Mouse (Mus musculus) embryonic facial prominence, embryonic 15.5 days (tissue): ENCODE data around the gene Sgms1. TPM values are rescaled to one million over a fixed set of nuclear protein-coding genes. Genes with fewer than 3 reads are reported as not detected.

Experiments used
- ATAC-seq: fragments of 200-750 bp; cut with Nextera tagmentation; 2 replicates; pipeline ENCODE4 v1.8.0; 2017; ENCODE audit warnings: low read depth, moderate TSS enrichment; ENCODE audit not compliant: insufficient number of reproducible peaks, low FRiP score, low TSS enrichment
- H3K27ac ChIP-seq: fragments of 300-500 bp; sonication (generic); replicated peaks from 2 replicates; pipeline ENCODE4 v1.5.1; 2015; ENCODE audit warnings: mild to moderate bottlenecking, inconsistent platforms
- H3K27me3 ChIP-seq: fragments of 300-500 bp; sonication (generic); 2 replicates; pipeline ENCODE4 v1.6.1; 2015; ENCODE audit warnings: inconsistent platforms
- H3K36me3 ChIP-seq: fragments of 300-500 bp; sonication (generic); 2 replicates; pipeline ENCODE4 v1.6.1; 2015; ENCODE audit warnings: mild to moderate bottlenecking, inconsistent platforms
- H3K4me1 ChIP-seq: fragments of 300-500 bp; sonication (generic); 2 replicates; pipeline ENCODE4 v1.6.1; 2015; ENCODE audit warnings: inconsistent platforms
- H3K4me2 ChIP-seq: fragments of 300-500 bp; sonication (generic); replicated peaks from 2 replicates; pipeline ENCODE4 v1.6.1; 2015; ENCODE audit warnings: mild to moderate bottlenecking, inconsistent platforms
- H3K4me3 ChIP-seq: fragments of 300-500 bp; sonication (generic); replicated peaks from 2 replicates; pipeline ENCODE4 v1.5.1; 2015; ENCODE audit warnings: mild to moderate bottlenecking, inconsistent platforms
- H3K9ac ChIP-seq: fragments of 300-500 bp; sonication (generic); 2 replicates; pipeline ENCODE4 v1.6.1; 2015; ENCODE audit warnings: inconsistent platforms
- H3K9me3 ChIP-seq: fragments of 300-500 bp; sonication (generic); replicated peaks from 2 replicates; pipeline ENCODE4 v1.6.1; 2016; ENCODE audit warnings: inconsistent platforms
- WGBS: fragments of 180-500 bp; shearing (Covaris S2); methylation state at CpG from one replicate; pipeline ENCODE4 v1.1.7; 2015; 5-methylcytosine and 5-hydroxymethylcytosine counted together
- polyA plus RNA-seq: library from polyadenylated mRNA; unstranded; fragments of >200 nt; fragmentation: Nextera tagmentation; extraction: Ambion mirVana; gene quantifications from 2 replicates; pipeline ENCODE4 v1.2.1, GENCODE M21; 2015

Gene Sgms1
- polyA plus RNA-seq, 1 experiment from 2014 or later = 38.8 TPM

GRCm38 (mm10) chr19:32333544-32333943, 56.0 kb downstream of the Sgms1 start:
- Histone ChIP-seq H3K27me3 (no peaks in the 10 kb centered on the region), H3K4me3 (no peak overlapping the region), H3K9ac (no peak overlapping the region), H3K27ac (no peak overlapping the region), H3K9me3 (no peaks in the 10 kb centered on the region), H3K4me2 (no peak overlapping the region), H3K4me1 (peaks cover 9% of the 10 kb centered on the region; the same call in 1 of the 2 replicates), H3K36me3 (no peaks in the 10 kb centered on the region)
- WGBS = 81% methylated on average over 4 of the region's 4 CpGs
- ATAC-seq = no peak

GRCm38 (mm10) chr19:32332779-32333460, 56.6 kb downstream of the Sgms1 start:
- no peak for ATAC-seq
- Histone ChIP-seq H3K4me3 (no peak overlapping the region), H3K27ac (no peak overlapping the region), H3K4me1 (peaks cover 7% of the 10 kb centered on the region; the same call in 1 of the 2 replicates), H3K9ac (no peak overlapping the region), H3K9me3 (no peaks in the 10 kb centered on the region), H3K36me3 (no peaks in the 10 kb centered on the region), H3K4me2 (no peak overlapping the region), H3K27me3 (no peaks in the 10 kb centered on the region)
- WGBS = 89% methylated on average over 17 of the region's 17 CpGs

- Histone ChIP-seq H3K9ac (no peak overlapping the region), H3K36me3 (no peaks in the 10 kb centered on the region), H3K4me2 (no peak overlapping the region), H3K27ac (no peak overlapping the region), H3K27me3 (no peaks in the 10 kb centered on the region), H3K4me1 (peaks cover 8% of the 10 kb centered on the region; the same call in 1 of the 2 replicates), H3K4me3 (no peak overlapping the region), H3K9me3 (no peaks in the 10 kb centered on the region)
- 58% methylated on average over 3 of the region's 3 CpGs for WGBS
- ATAC-seq = no peak
Observed at GRCm38 (mm10) chr19:32330231-32330630, 59.3 kb downstream of the Sgms1 start.

- ATAC-seq = no peak
- no peak overlapping the region for H3K9ac ChIP-seq
- H3K27ac ChIP-seq = no peak overlapping the region
- peaks cover 15% of the 10 kb centered on the region; the same call in 1 of the 2 replicates for H3K4me1 ChIP-seq
- H3K27me3 ChIP-seq = no peaks in the 10 kb centered on the region
- no peak overlapping the region for H3K4me3 ChIP-seq
- no peaks in the 10 kb centered on the region for H3K36me3 ChIP-seq
- no peaks in the 10 kb centered on the region for H3K9me3 ChIP-seq
- 80% methylated on average over 5 of the region's 5 CpGs for WGBS
- no peak overlapping the region for H3K4me2 ChIP-seq
Observed at GRCm38 (mm10) chr19:32329511-32329910, 60.0 kb downstream of the Sgms1 start.

GRCm38 (mm10) chr19:32328089-32328828, 61.3 kb downstream of the Sgms1 start:
- Histone ChIP-seq H3K27me3 (no peaks in the 10 kb centered on the region), H3K27ac (no peak overlapping the region), H3K36me3 (no peaks in the 10 kb centered on the region), H3K4me3 (no peak overlapping the region), H3K4me2 (no peak overlapping the region), H3K9me3 (no peaks in the 10 kb centered on the region), H3K9ac (no peak overlapping the region), H3K4me1 (peaks cover 21% of the 10 kb centered on the region)
- 41% methylated on average over 2 of the region's 2 CpGs for WGBS
- ATAC-seq = no peak

- Histone ChIP-seq H3K4me3 (no peak overlapping the region), H3K36me3 (no peaks in the 10 kb centered on the region), H3K9ac (no peak overlapping the region), H3K4me2 (no peak overlapping the region), H3K27ac (peak overlapping the region; percentile 36; the same call in 1 of the 2 replicates), H3K9me3 (no peaks in the 10 kb centered on the region), H3K4me1 (peaks cover 30% of the 10 kb centered on the region), H3K27me3 (no peaks in the 10 kb centered on the region)
- ATAC-seq = peak; percentile 43; the same call in 1 of the 2 replicates
- WGBS = 21% methylated on average over 4 of the region's 4 CpGs
Observed at GRCm38 (mm10) chr19:32326621-32327021, 62.9 kb downstream of the Sgms1 start.

- H3K4me1 ChIP-seq = peaks cover 30% of the 10 kb centered on the region
- no peaks in the 10 kb centered on the region for H3K27me3 ChIP-seq
- ATAC-seq = no peak
- H3K4me3 ChIP-seq = no peak overlapping the region
- H3K9ac ChIP-seq = no peak overlapping the region
- H3K9me3 ChIP-seq = no peaks in the 10 kb centered on the region
- no peak overlapping the region for H3K27ac ChIP-seq
- no peak overlapping the region for H3K4me2 ChIP-seq
- WGBS = 72% methylated on average over 3 of the region's 3 CpGs
- H3K36me3 ChIP-seq = no peaks in the 10 kb centered on the region
Observed at GRCm38 (mm10) chr19:32326156-32326555, 63.4 kb downstream of the Sgms1 start.

GRCm38 (mm10) chr19:32325100-32325768, 64.3 kb downstream of the Sgms1 start:
- no peak for ATAC-seq
- Histone ChIP-seq H3K9me3 (no peaks in the 10 kb centered on the region), H3K27ac (no peak overlapping the region), H3K36me3 (no peaks in the 10 kb centered on the region), H3K27me3 (no peaks in the 10 kb centered on the region), H3K4me2 (no peak overlapping the region), H3K9ac (no peak overlapping the region), H3K4me3 (no peak overlapping the region), H3K4me1 (peaks cover 29% of the 10 kb centered on the region)
- WGBS = 43% methylated on average over 10 of the region's 10 CpGs

DNA sequence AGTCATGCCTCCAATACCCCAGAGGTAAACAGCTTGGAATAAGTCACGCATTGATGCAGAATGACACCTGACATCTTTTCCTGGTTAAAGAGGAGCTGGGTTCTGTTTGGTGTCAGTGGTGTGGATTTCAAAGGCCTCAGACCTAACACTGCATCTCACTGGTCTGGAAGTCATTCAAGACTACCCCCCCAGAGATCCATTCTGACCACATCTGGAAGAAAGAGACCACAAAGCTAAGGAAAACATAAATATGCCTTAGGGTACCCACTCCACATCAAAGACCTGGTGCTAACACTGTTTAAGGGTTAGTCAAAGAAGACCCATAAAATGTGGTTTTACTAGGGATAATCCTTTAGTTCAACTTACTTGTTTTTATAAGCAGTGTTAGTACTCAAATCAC, 65.0 kb downstream of the Sgms1 start:
- Histone ChIP-seq H3K27ac (no peak overlapping the region), H3K4me2 (no peak overlapping the region), H3K9me3 (no peaks in the 10 kb centered on the region), H3K4me3 (no peak overlapping the region), H3K9ac (no peak overlapping the region), H3K27me3 (no peaks in the 10 kb centered on the region), H3K36me3 (no peaks in the 10 kb centered on the region), H3K4me1 (peaks cover 26% of the 10 kb centered on the region)
- ATAC-seq = no peak
- WGBS = 64% methylated on average over 1 of the region's 1 CpGs

DNA sequence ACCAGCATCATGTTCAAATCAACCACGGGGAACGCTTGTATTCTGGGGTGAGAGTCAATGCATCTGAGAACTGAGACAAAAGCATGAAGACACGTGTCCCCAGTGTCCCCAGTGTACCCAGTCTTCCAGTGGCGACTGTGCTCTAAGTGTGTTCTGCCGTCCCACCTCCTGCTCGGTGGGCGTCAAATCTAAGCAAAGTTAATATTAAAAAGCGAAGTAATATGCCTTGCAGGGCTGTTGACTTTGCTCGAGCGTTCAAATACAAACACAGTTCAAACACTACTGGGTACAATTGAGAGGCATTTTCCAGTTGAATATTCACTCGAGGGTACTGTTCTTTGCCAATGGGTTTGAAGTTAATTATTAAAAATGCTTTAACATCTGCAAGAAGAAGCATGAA, 66.4 kb downstream of the Sgms1 start:
- no peaks in the 10 kb centered on the region for H3K36me3 ChIP-seq
- 52% methylated on average over 11 of the region's 11 CpGs for WGBS
- ATAC-seq = no peak
- H3K4me2 ChIP-seq = no peak overlapping the region
- H3K4me3 ChIP-seq = no peak overlapping the region
- no peaks in the 10 kb centered on the region for H3K27me3 ChIP-seq
- no peak overlapping the region for H3K9ac ChIP-seq
- H3K9me3 ChIP-seq = no peaks in the 10 kb centered on the region
- no peak overlapping the region for H3K27ac ChIP-seq
- peaks cover 26% of the 10 kb centered on the region for H3K4me1 ChIP-seq

- Histone ChIP-seq H3K9ac (no peak overlapping the region), H3K4me3 (no peak overlapping the region), H3K4me1 (peaks cover 26% of the 10 kb centered on the region), H3K27me3 (no peaks in the 10 kb centered on the region), H3K4me2 (no peak overlapping the region), H3K9me3 (no peaks in the 10 kb centered on the region), H3K27ac (0 out of 2 replicates have a peak overlapping the region, but pooled peaks have one; percentile 28), H3K36me3 (no peaks in the 10 kb centered on the region)
- WGBS = 19% methylated on average over 3 of the region's 3 CpGs
- ATAC-seq = peak; percentile 49; the same call in 1 of the 2 replicates
Observed at GRCm38 (mm10) chr19:32322429-32323035, 67.0 kb downstream of the Sgms1 start.
